Mouse (Mus musculus): ENCODE results near the gene Nrsn1. TPM values are rescaled to one million over a fixed set of nuclear protein-coding genes. Genes with fewer than 3 reads are reported as not detected.

Nrsn1 gene
- polyA plus RNA-seq, 1 experiment from 2014 or later: 9.8 TPM

DNA sequence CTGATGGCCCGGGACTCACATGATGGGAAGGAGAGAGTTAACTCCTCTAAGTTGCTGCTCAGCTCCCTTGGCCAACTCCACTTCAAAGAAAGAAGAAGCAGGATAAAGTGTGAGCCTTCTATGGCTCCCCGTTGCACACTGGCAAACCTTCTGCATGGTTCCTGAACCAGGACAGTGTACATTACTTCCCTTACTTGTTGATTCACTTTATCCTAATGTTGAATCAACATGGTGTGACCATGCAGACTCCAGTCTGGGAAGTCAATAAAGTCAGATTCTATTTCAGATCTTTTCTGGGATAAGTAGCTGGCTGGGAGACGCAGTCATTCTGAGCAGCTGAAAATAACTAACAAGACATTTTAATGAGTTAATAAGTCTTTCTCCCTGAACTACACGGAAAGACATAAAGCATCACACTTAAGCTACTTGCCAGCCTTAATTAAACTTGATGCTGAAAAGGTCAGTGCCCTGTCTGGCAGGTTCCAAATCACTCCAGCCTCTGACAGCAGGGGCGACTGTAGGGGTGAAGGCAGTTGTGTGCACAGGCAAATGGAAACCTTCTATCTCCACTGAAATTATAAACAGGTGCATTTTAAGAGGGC is 50.0 kb downstream of the Nrsn1 start:
- no peaks in the 10 kb centered on the region for H3K4me1 ChIP-seq
- no peak overlapping the region for H3K27ac ChIP-seq (replicated peaks)
- DNase-seq (ENCODE audit: low spot score): no peak
- H3K27me3 ChIP-seq (replicated peaks; ENCODE audit: low read depth, poor library complexity, severe bottlenecking): no peaks in the 10 kb centered on the region
- WGBS: 60% methylated on average over 5 of the region's 5 CpGs
- H3K4me3 ChIP-seq: no peak overlapping the region
- H3K9me3 ChIP-seq: no peaks in the 10 kb centered on the region
- H3K36me3 ChIP-seq (replicated peaks): no peaks in the 10 kb centered on the region

DNA sequence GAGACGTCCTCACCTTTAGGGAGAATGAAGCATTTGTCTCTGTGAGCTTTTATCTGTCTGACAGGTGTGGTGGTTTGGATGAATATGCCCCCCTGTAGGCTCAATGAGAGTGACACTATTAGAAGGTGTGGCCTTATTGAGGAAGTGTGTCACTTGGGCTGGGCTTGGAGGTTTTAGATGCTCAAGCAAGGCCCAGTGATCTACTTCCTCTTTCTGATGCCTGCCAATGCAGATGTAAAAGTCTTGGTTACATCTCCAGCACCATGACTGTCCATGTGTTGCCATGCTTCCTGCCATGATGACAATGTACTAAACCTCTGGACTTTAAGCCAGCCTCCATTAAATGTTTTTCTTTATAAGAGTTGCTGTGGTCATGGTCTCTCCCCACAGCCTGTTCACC is 51.9 kb downstream of the Nrsn1 start:
- H3K36me3 ChIP-seq (replicated peaks): no peaks in the 10 kb centered on the region
- WGBS: 93% methylated on average over 1 of the region's 1 CpGs
- H3K4me3 ChIP-seq: no peak overlapping the region
- H3K4me1 ChIP-seq: no peaks in the 10 kb centered on the region
- H3K9me3 ChIP-seq: no peaks in the 10 kb centered on the region
- no peak overlapping the region for H3K27ac ChIP-seq (replicated peaks)
- no peaks in the 10 kb centered on the region for H3K27me3 ChIP-seq (replicated peaks; ENCODE audit: low read depth, poor library complexity, severe bottlenecking)
- no peak for DNase-seq (ENCODE audit: low spot score)

DNA sequence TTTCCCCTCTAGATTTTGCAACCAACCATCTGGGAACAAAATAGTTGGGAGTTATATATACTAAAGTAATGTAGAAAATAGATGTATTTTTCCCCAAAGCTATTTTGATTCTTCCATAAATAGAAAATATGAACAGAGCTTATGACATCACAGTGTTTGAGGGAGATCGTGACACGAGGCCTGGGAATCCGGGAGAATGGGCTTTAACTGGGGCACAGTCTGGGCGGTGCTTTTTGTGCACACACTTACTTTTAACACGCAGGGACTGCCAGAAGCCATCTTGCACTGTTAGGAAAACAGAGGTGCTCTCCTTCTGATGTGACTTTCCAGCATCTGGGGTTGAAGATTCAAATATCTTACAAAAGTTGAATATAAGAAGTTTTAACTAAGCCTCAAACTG is 63.4 kb downstream of the Nrsn1 start:
- Histone ChIP-seq H3K4me1 (0 out of 2 replicates have a peak, but pooled peaks cover 3% of the 10 kb centered on the region), H3K4me3 (no peak overlapping the region), H3K9me3 (no peaks in the 10 kb centered on the region), H3K27ac (replicated peaks) (no peak overlapping the region), H3K27me3 (replicated peaks; ENCODE audit: low read depth, poor library complexity, severe bottlenecking) (no peaks in the 10 kb centered on the region), H3K36me3 (replicated peaks) (no peaks in the 10 kb centered on the region)
- DNase-seq (ENCODE audit: low spot score): no peak
- WGBS: 93% methylated on average over 5 of the region's 5 CpGs

Other genes starting within 250 kb of the Nrsn1 start
- 2.4 and 3.5 TPM in 2 replicates for gene Dcdc2a, start 214.5 kb downstream of the Nrsn1 start, polyA plus RNA-seq (2016; fragmentation: Nextera tagmentation; extraction: Ambion mirVana)

Data from embryonic facial prominence, embryonic 10.5 days (tissue).